Mouse (Mus musculus): ENCODE data around the gene AI413582. TPM values are rescaled to one million over a fixed set of nuclear protein-coding genes. Genes with fewer than 3 reads are reported as not detected.
A peak's percentile ranks its signal among the peaks of the same experiment; 100 is the strongest.

AI413582 gene
- 1 to 10 TPM; 3.5 to 4.7 TPM for total RNA-seq (2021)
- long read RNA-seq, experiment 1, partial matches to known transcripts, result 2 of 4 reads
- long read RNA-seq, experiment 1, other reads (novel, unspliced or antisense), result 1 of 4 reads
- long read RNA-seq, experiment 2, partial matches to known transcripts, result 0 of 2 reads
- long read RNA-seq, experiment 2, other reads (novel, unspliced or antisense), result 0 of 2 reads

- DNase-seq, result peak; percentile 98
These were observed at the start of gene AI413582 for GRCm38 (mm10) chr17:27565163-27565941. TSS of gene AI413582 (minus strand) at chr17:27565756.

- no peak for DNase-seq
These were observed 47.5 kb upstream of the AI413582 start for GRCm38 (mm10) chr17:27613016-27613415.

- no peak for DNase-seq
These were observed 46.4 kb upstream of the AI413582 start for GRCm38 (mm10) chr17:27611994-27612393.

DNA sequence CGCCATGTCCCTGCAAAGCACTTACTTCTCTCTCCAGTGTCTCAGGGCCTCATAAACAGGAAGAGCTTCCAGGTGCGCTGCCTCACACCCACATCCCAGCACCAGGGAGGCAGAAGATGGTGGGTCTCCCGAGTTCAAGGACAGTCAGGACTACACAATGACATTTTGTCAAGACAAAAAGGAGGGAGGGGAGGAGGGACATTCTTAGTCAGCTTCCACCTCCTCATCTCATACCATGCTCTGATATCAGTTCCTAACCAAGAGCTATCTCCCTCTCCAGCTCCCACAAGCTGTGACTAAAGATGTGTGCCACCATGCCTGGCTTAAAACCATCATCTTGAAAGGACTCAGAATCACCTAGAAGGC is 45.9 kb upstream of the AI413582 start:
- no peak for DNase-seq

DNA sequence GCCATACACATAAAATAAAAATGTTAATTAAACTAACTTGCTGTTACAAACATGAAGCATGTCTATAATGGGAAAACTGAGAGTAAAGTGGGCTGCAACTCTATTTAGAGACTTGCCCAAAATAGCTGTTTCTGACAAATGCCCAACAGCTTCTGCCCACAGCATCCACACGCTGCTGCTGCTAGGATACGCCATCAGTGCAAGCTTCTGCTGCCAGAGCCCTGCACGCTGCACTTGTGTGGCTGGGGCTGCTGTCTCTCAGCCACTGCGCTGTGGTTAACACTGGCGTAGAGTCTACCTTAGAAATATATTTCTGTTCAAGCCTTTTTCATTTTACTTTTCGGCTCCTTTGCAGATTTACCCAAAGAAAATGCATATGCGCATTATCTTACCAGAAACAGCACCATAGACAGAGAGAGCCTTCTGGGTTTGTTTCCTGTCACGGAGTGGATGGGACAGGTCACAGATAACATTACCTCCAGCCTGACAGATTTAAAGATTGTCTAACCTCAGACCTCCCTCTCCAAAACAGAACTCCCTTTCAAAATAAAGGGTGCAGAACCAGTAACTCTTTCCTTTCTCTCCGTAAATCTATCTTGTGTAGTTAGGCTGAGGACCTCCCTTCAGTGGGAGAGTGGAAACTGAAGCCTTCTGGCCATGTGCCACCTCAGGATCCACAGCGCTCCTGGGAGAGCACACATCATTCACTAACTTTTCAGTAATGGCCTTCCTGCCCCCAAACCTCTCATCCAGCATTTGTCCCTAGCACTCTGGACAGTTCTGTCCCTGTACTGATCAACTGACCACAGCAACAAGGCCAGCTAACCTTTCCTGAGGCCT is 45.3 kb upstream of the AI413582 start:
- no peak for DNase-seq

- no peak for DNase-seq
These were observed 44.0 kb upstream of the AI413582 start for GRCm38 (mm10) chr17:27609576-27609975.

GRCm38 (mm10) chr17:27603522-27604234 is 38.1 kb upstream of the AI413582 start:
- DNase-seq, result peak; percentile 52

DNA sequence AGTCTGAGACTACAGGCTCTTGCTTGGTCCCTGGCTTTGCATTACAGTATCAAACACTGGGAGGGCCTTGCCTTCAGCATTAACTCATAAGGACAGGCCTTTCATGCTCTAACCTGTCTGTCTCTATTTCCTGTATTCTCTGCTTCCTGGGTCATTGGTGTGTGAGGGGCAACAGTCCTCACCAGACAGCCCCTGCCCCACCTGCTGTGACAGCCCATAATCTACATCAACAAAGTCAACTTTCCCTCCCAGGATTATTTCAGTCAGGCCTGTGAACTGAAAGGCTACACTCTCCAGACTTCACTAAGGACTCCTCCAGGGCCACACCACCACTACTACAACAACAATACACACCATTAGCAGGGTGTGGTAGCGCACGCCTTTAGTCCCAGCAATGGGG is 37.5 kb upstream of the AI413582 start:
- DNase-seq, result no peak

DNA sequence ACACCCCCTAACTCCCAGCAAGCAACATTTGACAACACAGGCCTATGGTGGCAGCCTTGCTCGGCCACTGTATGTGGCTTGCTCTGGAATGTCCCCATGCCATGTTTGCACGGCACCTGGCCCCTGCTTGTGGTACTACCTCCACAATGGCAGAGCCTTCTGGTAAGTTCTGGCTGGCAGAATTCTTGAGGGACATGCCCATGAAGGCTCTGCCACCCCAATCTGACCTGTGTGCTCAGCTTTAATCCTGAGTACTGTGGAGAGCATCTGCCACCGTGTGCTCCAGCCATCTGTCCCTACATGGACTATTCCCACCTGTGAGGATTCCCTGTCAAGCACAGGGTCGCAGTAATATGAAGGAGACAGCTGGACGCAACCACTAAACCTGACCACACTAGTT is 35.3 kb upstream of the AI413582 start:
- no peak for DNase-seq

GRCm38 (mm10) chr17:27600286-27600685 is 34.7 kb upstream of the AI413582 start:
- DNase-seq, result no peak

GRCm38 (mm10) chr17:27596376-27597190 is 31.0 kb upstream of the AI413582 start:
- no peak for DNase-seq

DNA sequence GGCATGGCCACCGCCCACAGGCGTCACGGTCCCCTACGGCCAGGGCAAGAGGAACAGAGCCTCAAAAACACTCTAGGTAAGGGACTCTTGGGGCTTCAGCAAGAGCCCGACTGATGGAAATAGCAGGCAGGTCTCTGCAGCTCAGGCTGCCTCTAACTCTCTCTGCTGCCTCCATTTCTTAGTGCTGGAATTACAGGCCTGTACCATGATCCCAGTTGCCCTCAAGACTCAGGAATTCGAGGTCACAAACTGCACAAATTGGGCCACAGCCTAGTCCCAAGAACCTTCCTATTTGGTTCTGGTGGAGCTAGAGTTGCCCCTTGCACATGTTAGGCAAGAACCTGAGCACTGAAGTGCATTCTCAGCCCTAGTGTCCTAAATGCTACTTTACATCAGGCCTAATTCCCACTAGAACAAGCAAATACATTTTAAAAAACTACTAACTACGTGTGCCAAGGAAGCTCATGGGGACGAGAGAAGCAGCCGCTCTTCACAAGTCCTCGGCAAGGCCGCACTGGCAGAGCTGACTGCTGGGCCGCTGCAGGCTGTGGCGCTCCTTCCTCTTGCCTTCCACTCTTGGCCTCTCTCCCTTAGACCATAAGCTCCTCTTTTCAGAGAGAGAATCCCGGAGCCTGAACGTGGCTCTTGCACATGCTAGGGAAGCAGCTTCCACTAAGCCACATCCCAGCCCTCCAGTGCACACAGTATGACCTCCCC is 30.3 kb upstream of the AI413582 start:
- DNase-seq, result no peak

- DNase-seq, result no peak
These were observed 27.0 kb upstream of the AI413582 start for GRCm38 (mm10) chr17:27592565-27592910.

DNA sequence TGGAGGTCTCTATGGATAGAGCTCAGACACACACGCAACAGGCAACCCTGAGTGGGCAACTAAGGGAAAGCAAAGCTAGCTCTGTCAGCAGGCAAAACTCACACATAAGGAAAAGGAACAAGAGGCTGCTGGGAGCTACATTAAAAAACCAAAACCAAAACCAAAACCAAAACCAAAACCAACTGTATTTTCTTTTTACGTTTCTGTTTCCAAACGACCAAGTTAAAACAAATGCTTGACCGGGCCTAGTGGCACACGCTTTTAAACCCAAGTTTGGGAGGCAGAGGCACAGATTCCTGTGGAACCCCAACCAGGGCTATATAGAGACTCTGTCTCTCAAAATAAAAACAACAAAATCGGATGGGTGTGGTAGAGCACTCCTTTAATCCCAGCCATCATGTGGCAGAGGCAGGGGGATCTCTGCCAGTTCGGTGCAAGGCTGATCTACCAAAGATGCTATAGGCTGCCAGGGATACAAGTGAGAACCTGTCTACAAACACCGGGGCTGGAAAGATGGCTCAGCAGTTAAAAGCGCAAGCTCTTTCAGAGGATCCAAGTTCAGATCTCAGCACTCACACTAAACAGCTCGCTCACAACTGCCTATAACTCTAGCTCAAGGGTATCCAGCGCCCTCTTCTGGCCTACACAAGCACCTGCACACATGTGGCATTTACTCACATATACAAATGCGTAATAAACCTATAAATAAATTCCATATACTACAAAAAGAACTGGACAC is 26.4 kb upstream of the AI413582 start:
- no peak for DNase-seq

DNA sequence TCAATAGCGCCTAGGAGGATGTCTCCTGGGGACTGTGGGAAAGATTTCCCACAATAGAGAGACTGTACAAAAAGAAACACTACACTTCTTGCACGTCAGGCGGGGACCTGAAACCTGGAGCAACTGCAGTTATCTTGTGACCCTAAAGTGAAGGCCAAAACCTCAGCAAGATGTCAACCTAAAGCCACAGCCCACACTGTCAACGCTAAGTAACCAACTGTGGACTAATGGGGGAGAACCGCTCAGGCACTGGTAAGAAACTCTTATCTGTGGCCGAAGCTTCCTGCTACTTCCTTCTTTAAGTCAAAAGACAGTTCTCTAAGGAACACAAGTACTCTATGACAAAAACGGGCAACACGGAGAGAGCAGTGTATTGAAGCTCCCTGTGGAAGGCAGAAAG is 22.7 kb upstream of the AI413582 start:
- DNase-seq, result no peak

- peak; percentile 58 for DNase-seq
These were observed 21.7 kb upstream of the AI413582 start for GRCm38 (mm10) chr17:27587252-27587651.

DNA sequence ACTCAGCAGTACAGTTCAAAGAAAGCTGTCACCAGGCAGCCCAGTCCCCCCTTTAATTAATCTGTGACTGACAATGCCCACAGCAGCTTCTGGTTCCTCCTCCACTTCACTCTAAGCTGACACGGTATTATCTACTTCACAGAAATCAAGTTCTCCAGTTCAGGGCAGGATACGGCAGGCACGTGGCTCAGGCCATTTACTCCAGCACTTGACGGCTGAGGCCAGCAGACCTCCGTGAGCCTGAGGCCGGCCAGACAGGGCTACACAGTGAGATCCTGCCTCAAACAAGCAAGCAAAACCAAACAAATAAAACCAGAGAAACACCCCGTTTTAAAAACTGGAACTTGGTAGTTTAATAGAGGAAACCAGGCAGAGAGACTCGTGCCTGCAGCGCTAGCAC is 21.1 kb upstream of the AI413582 start:
- no peak for DNase-seq

GRCm38 (mm10) chr17:27583185-27583894 is 17.8 kb upstream of the AI413582 start:
- DNase-seq, result no peak

GRCm38 (mm10) chr17:27580392-27581068 is 15.0 kb upstream of the AI413582 start:
- no peak for DNase-seq
